Mouse (Mus musculus): ENCODE results near the gene Rasl12. TPM values are rescaled to one million over a fixed set of nuclear protein-coding genes. Genes with fewer than 3 reads are reported as not detected.

Rasl12 gene
- total and polyA plus RNA-seq, 2 experiments: 0.09 to 0.32 TPM

GRCm38 (mm10) chr9:65422760-65423501 is 24.6 kb downstream of the Rasl12 start, which contains the start of gene Slc51b:
Gene Slc51b, minus strand, starts transcription at chr9:65422955.
- 20% methylated on average over 11 of the region's 11 CpGs for WGBS
- H3K4me1 ChIP-seq (ENCODE audit: control insufficient read depth, insufficient read depth, low read length): peaks cover 4% of the 10 kb centered on the region; the same call in 1 of the 2 replicates
- TF ChIP-seq CTCF (IDR thresholded peaks at IDR 0.05; ENCODE audit: low read depth, low read length): no peak
- no peak for TF ChIP-seq POLR2A (IDR thresholded peaks at IDR 0.05; ENCODE audit: extremely low read depth, insufficient read depth, low read length)
- H3K79me2 ChIP-seq (ENCODE audit: control insufficient read depth, insufficient read depth, low read length): no peaks in the 10 kb centered on the region
- H3K27ac ChIP-seq (replicated peaks; ENCODE audit: insufficient read depth, low read depth, low read length): peak within 1 kb of the TSS; percentile 59
- H3K9ac ChIP-seq (ENCODE audit: low read depth, low read length): no peak within 1 kb of the TSS
- no peak within 1 kb of the TSS for H3K4me3 ChIP-seq (ENCODE audit: insufficient read depth, low read depth, low read length)
- no peaks in the 10 kb centered on the region for H3K36me3 ChIP-seq (ENCODE audit: control insufficient read depth, insufficient read depth, low read length)
- no peaks in the 10 kb centered on the region for H3K27me3 ChIP-seq (ENCODE audit: control insufficient read depth, insufficient read depth, low read length)
- peak; percentile 89 for DNase-seq (ENCODE audit: extremely low read depth, low read depth, low spot score)

- no peak overlapping the region for H3K9ac ChIP-seq (ENCODE audit: low read depth, low read length)
- no peak for DNase-seq (ENCODE audit: extremely low read depth, low read depth, low spot score)
- TF ChIP-seq CTCF (IDR thresholded peaks at IDR 0.05; ENCODE audit: low read depth, low read length) (no peak), POLR2A (IDR thresholded peaks at IDR 0.05; ENCODE audit: extremely low read depth, insufficient read depth, low read length) (no peak)
- H3K4me1 ChIP-seq (ENCODE audit: control insufficient read depth, insufficient read depth, low read length): peaks cover 4% of the 10 kb centered on the region; the same call in 1 of the 2 replicates
- H3K4me3 ChIP-seq (ENCODE audit: insufficient read depth, low read depth, low read length): no peak overlapping the region
- H3K27me3 ChIP-seq (ENCODE audit: control insufficient read depth, insufficient read depth, low read length): no peaks in the 10 kb centered on the region
- WGBS: 60% methylated on average over 3 of the region's 3 CpGs
- no peaks in the 10 kb centered on the region for H3K36me3 ChIP-seq (ENCODE audit: control insufficient read depth, insufficient read depth, low read length)
- no peaks in the 10 kb centered on the region for H3K79me2 ChIP-seq (ENCODE audit: control insufficient read depth, insufficient read depth, low read length)
- no peak overlapping the region for H3K27ac ChIP-seq (replicated peaks; ENCODE audit: insufficient read depth, low read depth, low read length)
Measured at GRCm38 (mm10) chr9:65424393-65424792, 26.1 kb downstream of the Rasl12 start.

GRCm38 (mm10) chr9:65427511-65427910 is 29.2 kb downstream of the Rasl12 start:
- 57% methylated on average over 2 of the region's 2 CpGs for WGBS

GRCm38 (mm10) chr9:65428003-65428402 is 29.7 kb downstream of the Rasl12 start:
- Histone ChIP-seq H3K27ac (replicated peaks; ENCODE audit: insufficient read depth, low read depth, low read length) (no peak overlapping the region), H3K9ac (ENCODE audit: low read depth, low read length) (no peak overlapping the region), H3K36me3 (ENCODE audit: control insufficient read depth, insufficient read depth, low read length) (no peaks in the 10 kb centered on the region), H3K27me3 (ENCODE audit: control insufficient read depth, insufficient read depth, low read length) (no peaks in the 10 kb centered on the region), H3K79me2 (ENCODE audit: control insufficient read depth, insufficient read depth, low read length) (no peaks in the 10 kb centered on the region), H3K4me1 (ENCODE audit: control insufficient read depth, insufficient read depth, low read length) (peaks cover 3% of the 10 kb centered on the region; the same call in 1 of the 2 replicates), H3K4me3 (ENCODE audit: insufficient read depth, low read depth, low read length) (no peak overlapping the region)
- no peak for TF ChIP-seq CTCF (IDR thresholded peaks at IDR 0.05; ENCODE audit: low read depth, low read length)
- no peak for TF ChIP-seq POLR2A (IDR thresholded peaks at IDR 0.05; ENCODE audit: extremely low read depth, insufficient read depth, low read length)
- WGBS: 52% methylated on average over 5 of the region's 5 CpGs
- peak; percentile 61 for DNase-seq (ENCODE audit: extremely low read depth, low read depth, low spot score)

More at GRCm38 (mm10) chr9:65427511-65427910, 29.2 kb downstream of the Rasl12 start:
- DNase-seq (ENCODE audit: extremely low read depth, low read depth, low spot score): peak; percentile 12
- Histone ChIP-seq H3K9ac (ENCODE audit: low read depth, low read length) (no peak overlapping the region), H3K36me3 (ENCODE audit: control insufficient read depth, insufficient read depth, low read length) (no peaks in the 10 kb centered on the region), H3K27me3 (ENCODE audit: control insufficient read depth, insufficient read depth, low read length) (no peaks in the 10 kb centered on the region), H3K27ac (replicated peaks; ENCODE audit: insufficient read depth, low read depth, low read length) (no peak overlapping the region), H3K79me2 (ENCODE audit: control insufficient read depth, insufficient read depth, low read length) (no peaks in the 10 kb centered on the region), H3K4me1 (ENCODE audit: control insufficient read depth, insufficient read depth, low read length) (peaks cover 4% of the 10 kb centered on the region; the same call in 1 of the 2 replicates), H3K4me3 (ENCODE audit: insufficient read depth, low read depth, low read length) (no peak overlapping the region)
- TF ChIP-seq CTCF (IDR thresholded peaks at IDR 0.05; ENCODE audit: low read depth, low read length): no peak
- TF ChIP-seq POLR2A (IDR thresholded peaks at IDR 0.05; ENCODE audit: extremely low read depth, insufficient read depth, low read length): no peak

- Histone ChIP-seq H3K36me3 (ENCODE audit: control insufficient read depth, insufficient read depth, low read length) (no peaks in the 10 kb centered on the region), H3K27me3 (ENCODE audit: control insufficient read depth, insufficient read depth, low read length) (no peaks in the 10 kb centered on the region), H3K4me3 (ENCODE audit: insufficient read depth, low read depth, low read length) (no peak overlapping the region), H3K27ac (replicated peaks; ENCODE audit: insufficient read depth, low read depth, low read length) (no peak overlapping the region), H3K4me1 (ENCODE audit: control insufficient read depth, insufficient read depth, low read length) (no peaks in the 10 kb centered on the region; the same call in 1 of the 2 replicates), H3K79me2 (ENCODE audit: control insufficient read depth, insufficient read depth, low read length) (no peaks in the 10 kb centered on the region), H3K9ac (ENCODE audit: low read depth, low read length) (no peak overlapping the region)
- no peak for TF ChIP-seq CTCF (IDR thresholded peaks at IDR 0.05; ENCODE audit: low read depth, low read length)
- TF ChIP-seq POLR2A (IDR thresholded peaks at IDR 0.05; ENCODE audit: extremely low read depth, insufficient read depth, low read length): no peak
- no peak for DNase-seq (ENCODE audit: extremely low read depth, low read depth, low spot score)
Measured at GRCm38 (mm10) chr9:65430401-65430800, 32.1 kb downstream of the Rasl12 start.

- H3K36me3 ChIP-seq (ENCODE audit: control insufficient read depth, insufficient read depth, low read length): no peaks in the 10 kb centered on the region
- no peak overlapping the region for H3K9ac ChIP-seq (ENCODE audit: low read depth, low read length)
- H3K4me1 ChIP-seq (ENCODE audit: control insufficient read depth, insufficient read depth, low read length): no peaks in the 10 kb centered on the region; the same call in 1 of the 2 replicates
- no peak for DNase-seq (ENCODE audit: extremely low read depth, low read depth, low spot score)
- no peaks in the 10 kb centered on the region for H3K27me3 ChIP-seq (ENCODE audit: control insufficient read depth, insufficient read depth, low read length)
- 97% methylated on average over 5 of the region's 5 CpGs for WGBS
- no peak overlapping the region for H3K27ac ChIP-seq (replicated peaks; ENCODE audit: insufficient read depth, low read depth, low read length)
- no peak for TF ChIP-seq CTCF (IDR thresholded peaks at IDR 0.05; ENCODE audit: low read depth, low read length)
- TF ChIP-seq POLR2A (IDR thresholded peaks at IDR 0.05; ENCODE audit: extremely low read depth, insufficient read depth, low read length): no peak
- H3K79me2 ChIP-seq (ENCODE audit: control insufficient read depth, insufficient read depth, low read length): no peaks in the 10 kb centered on the region
- H3K4me3 ChIP-seq (ENCODE audit: insufficient read depth, low read depth, low read length): no peak overlapping the region
Measured at GRCm38 (mm10) chr9:65430921-65431320, 32.6 kb downstream of the Rasl12 start.
